Mouse (Mus musculus): ENCODE data around the gene Pcyox1.
"Not testable (repeated sequence)": the region's sequence is repeated elsewhere in the genome, so short reads cannot be mapped to it uniquely, and the experiment has no call there.

Pcyox1 gene

GRCm38 (mm10) chr6:86397257-86397980 lies 465 bp upstream of the Pcyox1 start:
- no peak for DNase-seq (ENCODE audit: low spot score)

DNA sequence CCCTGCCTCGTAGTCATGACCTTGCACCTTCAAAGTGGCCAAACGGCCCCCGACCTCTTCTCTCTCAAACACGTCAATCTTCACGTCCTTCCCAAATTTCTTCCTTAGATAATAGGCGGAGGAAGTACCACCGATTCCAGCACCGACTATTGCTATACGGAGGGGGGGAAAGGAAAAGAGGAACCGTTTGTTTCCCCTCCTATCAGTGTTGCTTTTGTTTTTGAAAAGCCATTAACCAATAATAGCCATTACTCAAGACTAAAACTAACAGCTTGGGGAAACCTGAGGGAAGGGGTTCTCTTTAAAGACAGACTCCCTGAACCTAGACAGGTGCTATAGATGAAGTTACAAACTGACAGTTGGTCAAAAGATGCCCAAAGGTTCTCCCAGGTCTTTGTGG lies 985 bp downstream of the Pcyox1 start:
- no peak for DNase-seq (ENCODE audit: low spot score)

GRCm38 (mm10) chr6:86395021-86395420 lies 1.9 kb downstream of the Pcyox1 start:
- no peak for DNase-seq (ENCODE audit: low spot score)

DNA sequence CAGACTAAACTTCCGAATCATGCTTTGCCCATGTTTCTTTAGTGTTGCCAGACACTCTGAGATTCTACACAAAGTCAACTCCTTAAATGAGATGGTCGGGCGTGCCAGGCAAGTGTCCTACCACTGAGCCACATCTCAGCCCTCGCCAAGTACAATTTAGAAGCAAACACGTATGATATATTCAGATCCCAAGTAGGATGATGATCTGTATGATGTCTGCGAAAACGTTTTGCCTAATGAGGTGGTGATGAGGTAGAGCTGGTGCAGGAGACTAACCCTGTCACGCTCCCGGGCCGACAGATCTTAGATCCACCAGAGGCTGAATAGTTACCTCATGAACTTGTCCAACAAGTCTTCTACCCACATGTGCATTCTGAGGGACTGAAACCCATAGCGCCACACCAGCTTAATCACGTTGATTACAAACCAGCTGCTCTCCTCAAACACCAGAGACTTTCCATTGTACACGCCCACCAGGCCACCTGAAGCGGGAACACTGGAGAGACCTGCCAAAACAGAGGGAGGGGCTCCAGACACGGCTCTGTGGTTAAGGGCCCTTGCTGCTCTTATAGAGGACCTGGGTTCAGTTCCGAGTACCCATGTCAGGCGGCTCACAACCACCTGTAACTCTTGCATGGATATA lies 2.8 kb downstream of the Pcyox1 start:
- no peak for DNase-seq (ENCODE audit: low spot score)

DNA sequence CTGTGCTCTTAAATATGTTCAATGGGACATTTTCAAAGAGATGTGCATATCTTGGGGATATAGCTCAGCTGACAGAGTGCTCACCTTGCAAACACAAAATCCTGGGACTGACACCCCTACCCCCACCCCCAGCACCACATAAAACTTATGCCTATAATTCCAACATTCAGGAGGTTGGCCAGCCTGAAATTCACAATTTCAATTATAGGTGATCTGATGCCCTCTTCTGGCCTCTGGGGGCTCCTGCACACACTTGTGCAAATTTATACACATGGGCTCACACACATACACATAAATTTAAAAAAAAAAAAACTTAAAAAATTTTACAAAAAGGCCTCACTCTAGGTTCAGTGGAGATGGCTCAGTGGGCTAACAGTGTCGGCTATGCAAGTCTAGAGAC lies 3.8 kb downstream of the Pcyox1 start:
- DNase-seq (ENCODE audit: low spot score) = no peak

GRCm38 (mm10) chr6:86391326-86391725 lies 5.6 kb downstream of the Pcyox1 start:
- DNase-seq (ENCODE audit: low spot score) = no peak

- no peak for DNase-seq (ENCODE audit: low spot score)
Measured at GRCm38 (mm10) chr6:86388461-86388860, 8.5 kb downstream of the Pcyox1 start.

DNA sequence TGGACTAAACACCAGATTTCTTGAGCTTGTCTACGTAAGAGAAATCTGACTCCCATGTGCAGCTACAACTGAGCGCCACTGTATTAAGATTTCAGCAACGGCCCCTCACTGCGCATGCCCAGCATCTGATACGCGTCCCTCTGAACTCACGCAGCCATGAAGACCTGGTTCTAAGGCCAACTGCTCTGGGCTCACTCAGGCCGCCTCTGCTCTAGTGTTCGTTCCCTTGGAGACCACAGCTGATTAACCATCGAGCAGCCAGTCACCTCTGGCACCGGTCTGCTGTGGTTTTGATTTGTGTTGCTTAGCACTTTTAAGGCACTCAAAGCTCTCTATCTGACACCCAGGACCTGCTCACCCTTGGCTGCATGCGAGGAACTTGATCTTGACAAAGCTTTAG lies 9.6 kb downstream of the Pcyox1 start:
- DNase-seq (ENCODE audit: low spot score) = no peak

- no peak for DNase-seq (ENCODE audit: low spot score)
Measured at GRCm38 (mm10) chr6:86385362-86386104, 11.4 kb downstream of the Pcyox1 start.

GRCm38 (mm10) chr6:86384692-86385091 lies 12.3 kb downstream of the Pcyox1 start:
- no peak for DNase-seq (ENCODE audit: low spot score)

- DNase-seq (ENCODE audit: low spot score) = no peak
Measured at GRCm38 (mm10) chr6:86383370-86383769, 13.6 kb downstream of the Pcyox1 start.

GRCm38 (mm10) chr6:86382551-86382950 lies 14.4 kb downstream of the Pcyox1 start:
- DNase-seq (ENCODE audit: low spot score) = no peak

DNA sequence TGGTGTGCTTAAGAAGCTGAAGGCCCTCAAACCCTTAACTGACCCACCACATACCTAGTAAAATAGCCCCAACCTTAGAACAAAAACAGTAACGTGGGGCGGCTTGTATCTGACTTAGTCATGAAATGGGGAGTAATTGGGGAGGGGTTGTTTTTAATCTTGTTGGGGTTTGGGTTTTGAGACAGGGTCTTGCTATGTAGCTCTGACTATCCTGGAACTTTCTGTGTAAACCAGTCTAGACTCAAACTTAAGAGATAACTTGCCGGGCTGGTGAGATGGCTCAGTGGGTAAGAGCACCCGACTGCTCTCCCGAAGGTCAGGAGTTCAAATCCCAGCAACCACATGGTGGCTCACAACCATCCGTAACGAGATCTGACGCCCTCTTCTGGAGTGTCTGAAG lies 16.8 kb downstream of the Pcyox1 start:
- DNase-seq (ENCODE audit: low spot score) = not testable (repeated sequence)

GRCm38 (mm10) chr6:86378341-86378740 lies 18.6 kb downstream of the Pcyox1 start:
- DNase-seq (ENCODE audit: low spot score) = no peak

DNA sequence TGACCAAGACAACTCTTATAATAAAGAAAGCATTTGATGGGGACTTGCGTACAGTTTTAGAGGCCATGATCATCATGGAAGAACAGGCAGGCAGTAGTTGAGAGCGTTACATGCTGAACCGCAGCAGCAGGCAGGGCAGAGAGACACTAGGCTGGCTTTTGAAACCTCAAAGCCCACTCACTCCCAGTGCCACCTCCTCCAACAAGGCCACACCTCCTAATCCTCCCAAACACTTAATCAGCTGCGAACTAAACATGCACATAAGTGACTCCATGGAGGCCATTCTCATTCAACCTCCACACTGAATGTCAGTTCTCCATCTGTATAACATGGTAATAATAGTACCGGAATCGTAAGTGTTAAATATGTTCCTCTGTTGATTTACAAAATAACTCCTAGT lies 23.4 kb downstream of the Pcyox1 start:
- DNase-seq (ENCODE audit: low spot score) = no peak

GRCm38 (mm10) chr6:86371950-86372516 lies 24.9 kb downstream of the Pcyox1 start:
- peak; percentile 49 for DNase-seq (ENCODE audit: low spot score)

- DNase-seq (ENCODE audit: low spot score) = peak; percentile 98
Measured at GRCm38 (mm10) chr6:86371340-86371911, 25.5 kb downstream of the Pcyox1 start.

GRCm38 (mm10) chr6:86370764-86371339 lies 26.1 kb downstream of the Pcyox1 start, which contains the start of gene Snrpg:
Gene Snrpg (plus strand): TSS chr6:86371304.
- DNase-seq (ENCODE audit: low spot score) = peak; percentile 40

- peak; percentile 20 for DNase-seq (ENCODE audit: low spot score)
Measured at GRCm38 (mm10) chr6:86370093-86370713, 26.8 kb downstream of the Pcyox1 start.

GRCm38 (mm10) chr6:86368479-86368878 lies 28.5 kb downstream of the Pcyox1 start:
- DNase-seq (ENCODE audit: low spot score) = no peak

GRCm38 (mm10) chr6:86366853-86367249 lies 30.1 kb downstream of the Pcyox1 start:
- DNase-seq (ENCODE audit: low spot score) = no peak
